Comparison of ENCODE assay signal across 15 mouse cellular contexts in genomic region chr5:20363216-20363615, GRCm38 (mm10).
DNase-seq lines count a peak whose midpoint lies in the region; ATAC-seq and TF ChIP-seq lines count a peak whose summit lies in the region.
"Had no signal": no experiment of that assay in that cellular context is flagged by ENCODE, and none has a peak within 500 bp of the region (broad histone marks: within the 10 kb centered on the region; RNA-seq: fewer than 3 reads in every experiment).

No protein-coding gene starts in this region.

- no peak for DNase-seq in forebrain, embryonic 10.5 days (ENCODE audit: extremely low spot score, low spot score)
- DNase-seq in left cerebral cortex, adult 2 months (ENCODE audit: extremely low spot score in 1 of 2, low spot score in 2 of 2) = no peak
- no peak for DNase-seq in left cerebral cortex, postnatal 4 days
- DNase-seq in right cerebral cortex, adult 2 months (ENCODE audit: low spot score in 2 of 2) = peak; percentile 31 to 35
- no peak for DNase-seq in right cerebral cortex, postnatal 4 days
- DNase-seq in heart, postnatal 10 days = no peak
- DNase-seq: adrenal gland, postnatal 10 days; cerebellum, adult 9-10 months; lung, adult 18-20 months; retina, postnatal 1 day had no signal

- intact Hi-C loops in left cerebral cortex, adult 2 months (cut with DNase I) = no loop called here
- intact Hi-C loops in left cerebral cortex, postnatal 4 days (cut with DNase I) = no loop called here
- intact Hi-C loops in heart, postnatal 10 days (cut with DNase I) = no loop called here

- TF ChIP-seq CTCF in left cerebral cortex, adult 2 months (IDR thresholded peaks at IDR 0.05) = no peak

- 0 out of 2 replicates have a peak, but pooled peaks have one; percentile 19 for ATAC-seq in forebrain, embryonic 13.5 days
- no peak for ATAC-seq in cerebellum, adult (ENCODE audit: insufficient number of reproducible peaks, low FRiP score, low TSS enrichment)

- H3K27me3 ChIP-seq in forebrain, embryonic 13.5 days = no peaks in the 10 kb centered on the region
- no peaks in the 10 kb centered on the region for H3K27me3 ChIP-seq in forebrain, embryonic 10.5 days (ENCODE audit: poor library complexity, severe bottlenecking)
- H3K27me3 ChIP-seq: heart, embryonic 12.5 days; kidney, embryonic 15.5 days; limb, embryonic 15.5 days had no signal

- H3K27ac ChIP-seq in forebrain, embryonic 13.5 days = no peak overlapping the region
- H3K27ac ChIP-seq in forebrain, embryonic 10.5 days = no peak overlapping the region
- peak overlapping the region; percentile 45 for H3K27ac ChIP-seq in left cerebral cortex, adult 2 months
- H3K27ac ChIP-seq: kidney, embryonic 15.5 days; limb, embryonic 15.5 days had no signal

- 69% methylated on average over 5 of the region's 5 CpGs for WGBS in forebrain, embryonic 13.5 days
- WGBS in forebrain, embryonic 10.5 days = 81% methylated on average over 5 of the region's 5 CpGs

- no peak overlapping the region for H3K4me3 ChIP-seq in forebrain, embryonic 13.5 days
- no peak overlapping the region for H3K4me3 ChIP-seq in forebrain, embryonic 10.5 days
- H3K4me3 ChIP-seq in left cerebral cortex, adult 2 months = no peak overlapping the region
- H3K4me3 ChIP-seq: heart, embryonic 12.5 days; kidney, embryonic 15.5 days; limb, embryonic 15.5 days had no signal

- no peak overlapping the region for H3K9ac ChIP-seq in forebrain, embryonic 13.5 days
- H3K9ac ChIP-seq: heart, embryonic 12.5 days; kidney, embryonic 15.5 days; limb, embryonic 15.5 days had no signal

- peaks cover 15% of the 10 kb centered on the region; the same call in 1 of the 2 replicates for H3K4me1 ChIP-seq in forebrain, embryonic 13.5 days
- H3K4me1 ChIP-seq in forebrain, embryonic 10.5 days = peaks cover 18% of the 10 kb centered on the region
- H3K4me1 ChIP-seq: heart, embryonic 12.5 days; kidney, embryonic 15.5 days; limb, embryonic 15.5 days had no signal

- no peaks in the 10 kb centered on the region for H3K9me3 ChIP-seq in forebrain, embryonic 13.5 days (replicated peaks)
- H3K9me3 ChIP-seq in forebrain, embryonic 10.5 days = no peaks in the 10 kb centered on the region
- H3K9me3 ChIP-seq: heart, embryonic 12.5 days; kidney, embryonic 15.5 days; limb, embryonic 15.5 days had no signal

- H3K4me2 ChIP-seq in forebrain, embryonic 13.5 days = no peak overlapping the region
- H3K4me2 ChIP-seq: heart, embryonic 12.5 days; kidney, embryonic 15.5 days; limb, embryonic 15.5 days had no signal

- no peaks in the 10 kb centered on the region for H3K36me3 ChIP-seq in forebrain, embryonic 13.5 days (ENCODE audit: poor library complexity, severe bottlenecking)
- no peaks in the 10 kb centered on the region for H3K36me3 ChIP-seq in forebrain, embryonic 10.5 days (replicated peaks)
- H3K36me3 ChIP-seq: heart, embryonic 12.5 days; kidney, embryonic 15.5 days; limb, embryonic 15.5 days had no signal

Comparison
In these comparisons a context has a peak if more than half of its experiments do, and no peak if none do; other contexts are left out.
1. DNase-seq: peak in right cerebral cortex, adult 2 months (2 of 2); none in forebrain, embryonic 10.5 days (single experiment), left cerebral cortex, adult 2 months (0 of 2), left cerebral cortex, postnatal 4 days (single experiment), right cerebral cortex, postnatal 4 days (single experiment) and heart, postnatal 10 days (0 of 2).